Mouse (Mus musculus): Measurements from ENCODE around the gene Entpd3.

GRCm38 (mm10) chr9:120547026-120547668, 7.5 kb downstream of the Entpd3 start:
- TF ChIP-seq POLR2A (IDR thresholded peaks at IDR 0.05; ENCODE audit: insufficient read depth, low read length): no peak
- no peak for TF ChIP-seq EP300 (IDR thresholded peaks at IDR 0.05; ENCODE audit: insufficient read depth, low read depth, low read length)
